8 mouse cellular contexts compared by ENCODE assay signal in genomic region chr16:21995304-21995703, GRCm38 (mm10). TPM values are rescaled to one million over a fixed set of nuclear protein-coding genes. Genes with fewer than 3 reads are reported as not detected.
DNase-seq lines count a peak whose midpoint lies in the region; ATAC-seq and TF ChIP-seq lines count a peak whose summit lies in the region.

Gene Liph (minus strand): TSS chr16:21995663.

- H3K4me2 ChIP-seq in intestine, embryonic 14.5 days (ENCODE audit: low read length): peak within 1 kb of the TSS; percentile 46
- peak within 1 kb of the TSS; percentile 68 for H3K4me2 ChIP-seq in liver, embryonic 14.5 days (ENCODE audit: low read depth)
- peak within 1 kb of the TSS; percentile 50 for H3K4me2 ChIP-seq in neural tube, embryonic 12.5 days (replicated peaks)

- no peaks in the 10 kb centered on the region for H3K36me3 ChIP-seq in forebrain, embryonic 10.5 days (replicated peaks)
- no peaks in the 10 kb centered on the region for H3K36me3 ChIP-seq in intestine, embryonic 14.5 days (ENCODE audit: control insufficient read depth, insufficient read depth, low read length)
- no peaks in the 10 kb centered on the region for H3K36me3 ChIP-seq in liver, embryonic 14.5 days (replicated peaks; ENCODE audit: control insufficient read depth, insufficient read depth, low read depth)
- no peaks in the 10 kb centered on the region for H3K36me3 ChIP-seq in neural tube, embryonic 12.5 days

- peak; percentile 11 for DNase-seq in right cerebral cortex, postnatal 4 days
- DNase-seq in right cerebral cortex, postnatal 25 days: no peak
- DNase-seq in forebrain, embryonic 10.5 days (ENCODE audit: extremely low spot score, low spot score): no peak
- DNase-seq in intestine, embryonic 14.5 days (ENCODE audit: low spot score): peak; percentile 62
- DNase-seq in liver, embryonic 14.5 days (ENCODE audit: low read depth in 3 of 3, low spot score in 3 of 3): no peak
- no peak for DNase-seq in cerebellum, postnatal 14 days
- DNase-seq in cerebellum, adult 8-10 months: no peak

- no peak for TF ChIP-seq CTCF in liver, embryonic 14.5 days (IDR thresholded peaks at IDR 0.05; ENCODE audit: low read depth)

- H3K9me3 ChIP-seq in forebrain, embryonic 10.5 days: no peaks in the 10 kb centered on the region
- H3K9me3 ChIP-seq in intestine, embryonic 14.5 days (ENCODE audit: control insufficient read depth, low read length): no peaks in the 10 kb centered on the region
- no peaks in the 10 kb centered on the region for H3K9me3 ChIP-seq in liver, embryonic 14.5 days (ENCODE audit: control insufficient read depth, low read length)
- H3K9me3 ChIP-seq in neural tube, embryonic 12.5 days: no peaks in the 10 kb centered on the region

- 17% methylated on average over 16 of the region's 16 CpGs for WGBS in forebrain, embryonic 10.5 days
- 7% methylated on average over 16 of the region's 16 CpGs for WGBS in intestine, embryonic 14.5 days
- WGBS in liver, embryonic 14.5 days (ENCODE audit: insufficient replicate concordance): 16% methylated on average over 16 of the region's 16 CpGs
- 3% methylated on average over 16 of the region's 16 CpGs for WGBS in neural tube, embryonic 12.5 days

- H3K4me1 ChIP-seq in forebrain, embryonic 10.5 days: peaks cover 5% of the 10 kb centered on the region
- H3K4me1 ChIP-seq in intestine, embryonic 14.5 days (replicated peaks; ENCODE audit: control insufficient read depth, insufficient read depth, low read length): no peaks in the 10 kb centered on the region
- H3K4me1 ChIP-seq in liver, embryonic 14.5 days (replicated peaks; ENCODE audit: control insufficient read depth in 2 of 2, insufficient read depth in 2 of 2, low read length in 1 of 2): peaks cover 32 to 34% of the 10 kb centered on the region in 2 experiments
- no peaks in the 10 kb centered on the region for H3K4me1 ChIP-seq in neural tube, embryonic 12.5 days

- no peak for TF ChIP-seq EP300 in liver, embryonic 14.5 days (IDR thresholded peaks at IDR 0.05; ENCODE audit: low read depth)

- no peak for ATAC-seq in intestine, embryonic 14.5 days (replicated peaks; ENCODE audit: low FRiP score, low TSS enrichment, low read depth)
- no peak for ATAC-seq in liver, embryonic 14.5 days (ENCODE audit: insufficient read depth)
- peak; percentile 63; the same call in 1 of the 2 replicates for ATAC-seq in neural tube, embryonic 12.5 days (ENCODE audit: low FRiP score, low read depth)

- H3K27ac ChIP-seq in forebrain, embryonic 10.5 days: peak within 1 kb of the TSS; percentile 40; the same call in 1 of the 2 replicates
- H3K27ac ChIP-seq in intestine, embryonic 14.5 days (ENCODE audit: low read depth): peak within 1 kb of the TSS; percentile 54
- H3K27ac ChIP-seq in liver, embryonic 14.5 days: peak within 1 kb of the TSS; percentile 92
- H3K27ac ChIP-seq in neural tube, embryonic 12.5 days: no peak within 1 kb of the TSS

- H3K27me3 ChIP-seq in forebrain, embryonic 10.5 days (ENCODE audit: poor library complexity, severe bottlenecking): peaks cover 6% of the 10 kb centered on the region; the same call in 1 of the 2 replicates
- no peaks in the 10 kb centered on the region for H3K27me3 ChIP-seq in intestine, embryonic 14.5 days (replicated peaks; ENCODE audit: control insufficient read depth, insufficient read depth, low read length)
- no peaks in the 10 kb centered on the region for H3K27me3 ChIP-seq in liver, embryonic 14.5 days (ENCODE audit: control insufficient read depth, insufficient read depth, low read length)
- no peaks in the 10 kb centered on the region for H3K27me3 ChIP-seq in neural tube, embryonic 12.5 days (replicated peaks)

- H3K9ac ChIP-seq in intestine, embryonic 14.5 days (ENCODE audit: low read length): no peak within 1 kb of the TSS
- H3K9ac ChIP-seq in liver, embryonic 14.5 days (replicated peaks): peak within 1 kb of the TSS; percentile 50
- H3K9ac ChIP-seq in neural tube, embryonic 12.5 days: no peak within 1 kb of the TSS

- H3K4me3 ChIP-seq in forebrain, embryonic 10.5 days: peak within 1 kb of the TSS; percentile 36
- no peak within 1 kb of the TSS for H3K4me3 ChIP-seq in intestine, embryonic 14.5 days (ENCODE audit: low read depth, low read length)
- H3K4me3 ChIP-seq in liver, embryonic 14.5 days (ENCODE audit: insufficient read depth in 1 of 2, low read depth in 2 of 2, low read length in 2 of 2): peak within 1 kb of the TSS; percentile 8 to 25
- H3K4me3 ChIP-seq in neural tube, embryonic 12.5 days: no peak within 1 kb of the TSS

RNA-seq across cellular contexts. Expression of gene Liph, which starts in this region (rescaled TPM):
- polyA plus RNA-seq in forebrain, embryonic 10.5 days (2016; fragmentation: Nextera tagmentation; extraction: Ambion mirVana): 0.19 and 0.25 TPM in 2 replicates
- polyA plus RNA-seq in intestine, embryonic 14.5 days (2014; fragmentation: Nextera tagmentation; extraction: Ambion mirVana): 7.5 and 8.7 TPM in 2 replicates
- 0.36 and 0.56 TPM in 2 replicates for polyA plus RNA-seq in liver, embryonic 14.5 days (2012; rRNA removed)
- polyA plus RNA-seq in liver, embryonic 14.5 days (2014; fragmentation: Nextera tagmentation; extraction: Ambion mirVana): 0.80 and 0.88 TPM in 2 replicates
- polyA plus RNA-seq in neural tube, embryonic 12.5 days (2016; fragmentation: Nextera tagmentation; extraction: Ambion mirVana): 0.14 and 0.57 TPM in 2 replicates

Comparison
In these comparisons a context has a peak if more than half of its experiments do, and no peak if none do; other contexts are left out.
1. DNase-seq: peak in right cerebral cortex, postnatal 4 days (single experiment) and intestine, embryonic 14.5 days (single experiment); none in right cerebral cortex, postnatal 25 days (single experiment), forebrain, embryonic 10.5 days (single experiment), liver, embryonic 14.5 days (0 of 3), cerebellum, postnatal 14 days (0 of 2) and cerebellum, adult 8-10 months (single experiment).
2. Peak in ATAC-seq and H3K4me2 ChIP-seq in neural tube, embryonic 12.5 days; RNA of the gene not detected or under 1 TPM.
3. H3K4me3 ChIP-seq: peak in forebrain, embryonic 10.5 days (single experiment) and liver, embryonic 14.5 days (2 of 2); none in intestine, embryonic 14.5 days (single experiment) and neural tube, embryonic 12.5 days (single experiment).
4. Peak in every context shown above with its lines, with median percentiles within 50 percentile points of each other: H3K4me2 ChIP-seq.